Mouse (Mus musculus) adrenal gland, adult 8-10 months (tissue): ENCODE data around the gene Heg1. TPM values are rescaled to one million over a fixed set of nuclear protein-coding genes. Genes with fewer than 3 reads are reported as not detected.

Source experiments
- total RNA-seq, 4 experiments: library from RNA; stranded (reverse); gene quantifications; 2 replicates each; pipeline ENCODE4 v1.2.4; 2022

Gene Heg1
- total RNA-seq, 4 experiments from 2014 or later: 52.8 to 69.3 (median 61.5) TPM

Other genes with a start within 250 kb of the Heg1 start
- under 1 TPM; 0.55 to 0.91 (median 0.77) TPM for gene Slc12a8, start 167.0 kb upstream of the Heg1 start, total RNA-seq
- gene Muc13, start 109.7 kb downstream of the Heg1 start, total RNA-seq: under 1 TPM in 1 of 4 experiments, not detected in 3; 0.09 TPM
- 100 to 1,000 TPM; 230 to 292 (median 261) TPM for gene Itgb5, start 145.3 kb downstream of the Heg1 start, total RNA-seq